8 mouse cellular contexts compared by ENCODE assay signal in genomic region chr7:111778789-111779503, GRCm38 (mm10). TPM values are rescaled to one million over a fixed set of nuclear protein-coding genes. Genes with fewer than 3 reads are reported as not detected.
DNase-seq lines count a peak whose midpoint lies in the region; ATAC-seq and TF ChIP-seq lines count a peak whose summit lies in the region.

No protein-coding gene starts in this region.

- no peak for TF ChIP-seq EP300 in liver, postnatal 0 days (IDR thresholded peaks at IDR 0.05; ENCODE audit: low read depth)

- no peaks in the 10 kb centered on the region for H3K36me3 ChIP-seq in liver, adult 2 months (ENCODE audit: control insufficient read depth, insufficient read depth, low read length)
- H3K36me3 ChIP-seq in liver, postnatal 0 days (replicated peaks; ENCODE audit: insufficient read depth, low read length), result no peaks in the 10 kb centered on the region

- H3K27ac ChIP-seq in liver, adult 2 months (replicated peaks; ENCODE audit: insufficient read depth, low read depth, low read length), result no peak overlapping the region
- H3K27ac ChIP-seq in liver, postnatal 0 days (ENCODE audit: low read depth), result no peak overlapping the region

- no peak for TF ChIP-seq CTCF in liver, adult 2 months (IDR thresholded peaks at IDR 0.05; ENCODE audit: low read depth, low read length)
- TF ChIP-seq CTCF in liver, postnatal 0 days (IDR thresholded peaks at IDR 0.05; ENCODE audit: low read depth), result no peak

- no peak for ATAC-seq in liver, postnatal 0 days

- peak overlapping the region; percentile 36; the same call in 1 of the 2 replicates for H3K9ac ChIP-seq in liver, adult 2 months (ENCODE audit: low read depth, low read length)
- H3K9ac ChIP-seq in liver, postnatal 0 days (replicated peaks), result no peak overlapping the region

- H3K4me3 ChIP-seq in liver, adult 2 months (ENCODE audit: insufficient read depth, low read depth, low read length), result peak overlapping the region; percentile 66
- peak overlapping the region; percentile 30 for H3K4me3 ChIP-seq in liver, postnatal 0 days (ENCODE audit: low read depth, low read length)

- H3K9me3 ChIP-seq in liver, postnatal 0 days (ENCODE audit: low read length), result no peaks in the 10 kb centered on the region

- WGBS in liver, adult 2 months, result 22% methylated on average over 27 of the region's 27 CpGs
- 16% methylated on average over 27 of the region's 27 CpGs for WGBS in liver, postnatal 0 days (ENCODE audit: insufficient replicate concordance)

- H3K4me1 ChIP-seq in liver, adult 2 months (ENCODE audit: control insufficient read depth, insufficient read depth, low read length), result no peaks in the 10 kb centered on the region; the same call in 1 of the 2 replicates
- H3K4me1 ChIP-seq in liver, postnatal 0 days (ENCODE audit: insufficient read depth), result no peaks in the 10 kb centered on the region

- H3K27me3 ChIP-seq in liver, adult 2 months (ENCODE audit: control insufficient read depth, insufficient read depth, low read length), result no peaks in the 10 kb centered on the region
- H3K27me3 ChIP-seq in liver, postnatal 0 days (ENCODE audit: insufficient read depth, low read length), result peaks cover 34% of the 10 kb centered on the region

- H3K4me2 ChIP-seq in liver, postnatal 0 days (ENCODE audit: low read depth, low read length), result peak overlapping the region; percentile 61

- TF ChIP-seq POLR2A in liver, adult 2 months (IDR thresholded peaks at IDR 0.05; ENCODE audit: extremely low read depth, insufficient read depth, low read length), result no peak

- H3K79me2 ChIP-seq in liver, adult 2 months (ENCODE audit: control insufficient read depth, insufficient read depth, low read length), result no peaks in the 10 kb centered on the region

- no peak for DNase-seq in liver, adult 2 months (ENCODE audit: extremely low read depth, low read depth, low spot score)
- no peak for DNase-seq in liver
- DNase-seq in cerebellum, adult 9-11 months, result peak; percentile 29
- peak; percentile 18 to 20 for DNase-seq in frontal cortex, postnatal 14 days (ENCODE audit: low spot score in 2 of 2)
- peak; percentile 46 for DNase-seq in kidney, adult 9 months
- DNase-seq in liver, postnatal 0 days, result peak; percentile 13
- peak; percentile 44 for DNase-seq in right cerebral cortex, postnatal 25 days
- no peak for DNase-seq in B cell, adult 2 months

RNA-seq across cellular contexts. Expression of gene Galnt18, which starts 0.8 kb away (rescaled TPM):
- 1.4 and 1.9 TPM in 2 replicates for total RNA-seq in liver, adult 2 months (2014; rRNA removed)
- 1.0 and 1.3 TPM in 2 replicates for polyA plus RNA-seq in liver, adult 2 months (2012; rRNA removed)
- polyA plus RNA-seq in liver, postnatal 0 days (2015; fragmentation: Nextera tagmentation; extraction: Ambion mirVana), result 1.7 and 1.9 TPM in 2 replicates

Comparison
In these comparisons a context has a peak if more than half of its experiments do, and no peak if none do; other contexts are left out.
1. DNase-seq: peak in cerebellum, adult 9-11 months (single experiment), frontal cortex, postnatal 14 days (2 of 2), kidney, adult 9 months (single experiment), liver, postnatal 0 days (single experiment) and right cerebral cortex, postnatal 25 days (single experiment); none in liver, adult 2 months (single experiment), liver (single experiment) and B cell, adult 2 months (0 of 2).